Mouse (Mus musculus) olfactory bulb, adult 2 months (tissue): ENCODE data around the gene Creb3l4.

Experiments
- CTCF ChIP-seq: fragments of 200-500 bp; IDR thresholded peaks from 2 replicates; pipeline ENCODE4 v1.5.1; 2012; ENCODE audit warnings: low read depth, mild to moderate bottlenecking, low read length, moderate library complexity; ENCODE audit not compliant: insufficient read depth
- POLR2A ChIP-seq: fragments of 200-500 bp; IDR thresholded peaks from 2 replicates; pipeline ENCODE4 v1.6.1; 2012; ENCODE audit warnings: mild to moderate bottlenecking, low read depth, low read length, moderate library complexity; ENCODE audit not compliant: insufficient read depth

DNA sequence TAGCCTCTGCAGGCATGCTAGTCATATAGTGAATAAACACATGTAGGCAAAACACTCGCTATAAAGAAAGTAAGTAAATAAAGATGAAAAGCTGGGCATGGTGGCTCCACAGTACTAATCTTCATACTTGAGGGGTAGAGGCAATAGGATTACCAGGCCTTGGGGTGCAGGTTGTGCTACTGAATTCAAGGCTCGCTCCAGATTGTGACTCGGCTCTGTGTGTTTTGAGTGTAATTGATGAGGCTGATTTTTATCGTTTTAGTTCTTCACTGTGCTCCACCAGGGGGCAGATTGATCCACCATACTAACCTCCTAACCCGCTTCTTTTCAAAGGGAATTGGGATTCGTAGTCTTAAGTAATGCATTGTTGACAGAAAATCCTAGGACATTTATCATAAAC, 23.2 kb downstream of the Creb3l4 start:
- TF ChIP-seq POLR2A, result no peak
- TF ChIP-seq CTCF, result no peak
